Mouse (Mus musculus): ENCODE data around the gene Arpc2. TPM values are rescaled to one million over a fixed set of nuclear protein-coding genes. Genes with fewer than 3 reads are reported as not detected.

Gene Arpc2
- polyA plus RNA-seq, 1 experiment from 2014 or later = 370 TPM

DNA sequence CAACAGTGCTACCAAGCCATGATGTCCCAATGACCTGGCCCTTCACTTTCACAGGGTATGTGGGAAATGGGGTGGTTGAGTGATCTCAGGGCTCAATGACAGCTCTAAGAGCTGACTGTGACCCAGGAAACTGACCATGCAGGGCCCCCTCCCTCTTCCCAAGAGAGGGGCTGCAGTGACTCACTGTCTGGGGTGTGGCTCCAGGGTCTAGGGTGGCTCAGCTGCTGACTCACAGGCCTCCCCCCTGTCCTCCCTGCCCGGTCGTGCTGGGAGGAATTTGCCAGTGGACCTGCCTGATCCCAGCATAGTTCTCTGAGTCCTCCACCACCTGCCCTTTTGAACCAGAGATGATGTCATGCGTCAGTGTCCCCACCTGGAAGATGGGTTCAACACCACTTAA is 61.4 kb downstream of the Arpc2 start:
- H3K27me3 ChIP-seq = no peaks in the 10 kb centered on the region
- 0 out of 2 replicates have a peak, but pooled peaks cover 11% of the 10 kb centered on the region for H3K36me3 ChIP-seq
- peaks cover 22% of the 10 kb centered on the region for H3K4me1 ChIP-seq
- H3K27ac ChIP-seq = peak overlapping the region; percentile 86; the same call in 1 of the 2 replicates
- no peak for ATAC-seq (ENCODE audit: low FRiP score)
- H3K9ac ChIP-seq = no peak overlapping the region
- 80% methylated on average over 3 of the region's 3 CpGs for WGBS
- H3K4me3 ChIP-seq = no peak overlapping the region
- no peak overlapping the region for H3K4me2 ChIP-seq (replicated peaks)
- no peaks in the 10 kb centered on the region for H3K9me3 ChIP-seq (replicated peaks)

DNA sequence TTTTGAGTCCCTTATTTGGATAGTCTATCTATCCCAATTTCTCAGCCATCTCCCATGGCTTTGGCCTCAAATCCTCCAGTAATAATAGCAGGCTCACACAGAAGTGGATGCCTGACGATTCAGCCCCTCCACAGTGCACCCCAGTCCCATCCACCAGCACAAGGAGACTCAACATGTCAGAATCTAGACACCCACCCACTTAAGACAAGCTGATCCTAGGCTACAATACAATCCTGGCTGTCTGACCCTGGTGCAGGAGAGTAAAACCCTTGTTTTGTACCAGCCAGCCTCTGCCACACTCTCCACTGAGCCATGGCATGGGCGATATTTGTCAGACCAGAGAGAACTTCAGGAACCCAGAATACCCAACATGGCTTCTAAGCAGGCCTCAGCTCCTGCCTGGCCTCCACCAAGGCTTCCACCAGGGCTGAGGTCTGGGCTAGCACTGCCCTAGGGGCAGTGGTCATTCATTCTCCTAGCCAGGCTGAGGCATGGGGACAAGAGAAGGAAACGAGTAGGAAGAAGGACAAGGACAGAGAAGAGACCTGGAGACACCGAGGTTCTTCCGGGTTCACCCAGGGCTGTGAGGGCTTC is 62.4 kb downstream of the Arpc2 start:
- Histone ChIP-seq H3K4me2 (replicated peaks) (no peak overlapping the region), H3K9me3 (replicated peaks) (no peaks in the 10 kb centered on the region), H3K9ac (no peak overlapping the region), H3K4me1 (peaks cover 23% of the 10 kb centered on the region), H3K4me3 (no peak overlapping the region), H3K27me3 (peaks cover 5% of the 10 kb centered on the region; the same call in 1 of the 2 replicates), H3K27ac (no peak overlapping the region), H3K36me3 (0 out of 2 replicates have a peak, but pooled peaks cover 6% of the 10 kb centered on the region)
- 82% methylated on average over 5 of the region's 5 CpGs for WGBS
- no peak for ATAC-seq (ENCODE audit: low FRiP score)

DNA sequence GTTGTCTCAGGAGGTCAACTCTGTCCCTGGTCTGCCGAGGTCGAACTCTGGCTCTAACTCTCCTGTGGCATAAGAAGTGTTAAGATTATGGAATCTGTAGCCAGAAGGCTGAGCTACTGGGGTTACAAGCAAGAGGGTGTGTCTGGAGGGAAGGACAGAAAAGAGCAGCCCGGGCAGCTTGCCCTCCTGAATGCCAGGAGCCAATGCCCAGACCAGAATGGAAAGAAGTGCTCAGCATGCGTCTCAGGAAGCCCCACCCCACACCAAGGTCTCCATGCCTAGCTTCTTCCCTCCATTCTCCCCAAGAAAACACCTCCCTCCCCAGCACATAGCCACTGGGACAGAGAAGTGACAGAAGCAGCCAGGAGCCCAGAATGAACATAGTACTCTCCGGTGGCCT is 63.1 kb downstream of the Arpc2 start:
- Histone ChIP-seq H3K27me3 (peaks cover 13% of the 10 kb centered on the region), H3K36me3 (0 out of 2 replicates have a peak, but pooled peaks cover 6% of the 10 kb centered on the region), H3K4me2 (replicated peaks) (no peak overlapping the region), H3K9ac (no peak overlapping the region), H3K9me3 (replicated peaks) (no peaks in the 10 kb centered on the region), H3K4me1 (peaks cover 31% of the 10 kb centered on the region), H3K4me3 (no peak overlapping the region), H3K27ac (no peak overlapping the region)
- 78% methylated on average over 5 of the region's 5 CpGs for whole genome bisulfite sequencing
- no peak for ATAC-seq (ENCODE audit: low FRiP score)

DNA sequence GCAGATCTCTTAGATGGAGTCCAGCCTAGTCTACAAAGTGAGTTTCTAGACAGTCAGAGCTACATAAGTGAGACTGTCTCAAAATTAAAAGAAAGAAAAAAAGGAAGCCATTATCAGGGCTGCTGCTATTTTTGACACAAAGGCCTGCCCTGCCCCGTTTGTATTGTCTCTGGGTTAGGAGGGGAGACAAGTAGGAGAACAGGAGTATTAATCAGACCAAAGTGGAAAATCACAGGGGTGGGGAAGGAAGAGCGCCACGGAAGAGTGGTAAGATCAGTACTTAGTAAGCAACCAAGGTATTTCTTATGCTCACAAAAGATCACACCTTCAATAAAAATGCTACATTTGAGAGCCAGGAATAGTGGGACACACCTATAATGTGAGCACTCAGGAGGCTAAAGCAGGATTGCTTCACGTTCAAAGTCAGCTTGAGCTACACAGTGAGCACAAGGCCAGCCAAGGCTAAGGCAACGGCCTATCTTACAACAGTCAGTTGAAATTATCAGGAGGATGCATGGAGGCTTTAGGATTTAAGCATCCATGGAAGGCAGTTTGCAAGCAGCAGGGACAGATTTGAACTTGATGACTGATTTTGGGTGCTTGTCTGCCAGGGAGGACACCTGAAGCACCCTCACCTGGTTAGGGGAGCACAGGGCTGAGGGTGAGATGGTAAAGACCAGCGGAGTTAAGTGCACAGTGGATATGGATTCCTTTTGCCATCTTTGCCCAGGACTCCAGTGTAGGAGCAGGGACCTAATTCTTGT is 64.6 kb downstream of the Arpc2 start:
- Histone ChIP-seq H3K4me3 (no peak overlapping the region), H3K9me3 (replicated peaks) (no peaks in the 10 kb centered on the region), H3K27me3 (peaks cover 18% of the 10 kb centered on the region), H3K36me3 (0 out of 2 replicates have a peak, but pooled peaks cover 6% of the 10 kb centered on the region), H3K4me1 (peaks cover 28% of the 10 kb centered on the region), H3K27ac (no peak overlapping the region), H3K9ac (no peak overlapping the region), H3K4me2 (replicated peaks) (no peak overlapping the region)
- 83% methylated on average over 6 of the region's 6 CpGs for WGBS
- no peak for ATAC-seq (ENCODE audit: low FRiP score)

DNA sequence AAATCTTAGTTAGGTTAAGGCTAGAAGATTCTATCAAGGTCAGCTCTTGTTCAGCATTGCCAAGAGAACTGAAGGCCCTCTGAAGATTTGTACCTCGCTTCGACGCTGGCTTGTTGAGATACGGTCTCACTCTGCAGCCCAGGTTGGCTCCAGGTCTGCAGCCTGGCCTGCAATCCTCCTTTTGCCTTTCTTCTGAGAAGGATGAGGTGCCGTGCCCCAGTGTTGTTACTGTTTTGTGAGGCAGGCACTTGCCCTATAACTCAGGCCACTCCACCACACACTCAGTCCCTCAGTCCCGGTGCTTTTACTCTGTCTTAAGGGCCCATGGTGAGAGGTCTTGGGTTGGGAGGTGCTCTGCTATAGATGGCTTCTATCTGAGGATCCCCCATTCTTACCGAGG is 66.3 kb downstream of the Arpc2 start:
- Histone ChIP-seq H3K36me3 (0 out of 2 replicates have a peak, but pooled peaks cover 3% of the 10 kb centered on the region), H3K27ac (no peak overlapping the region), H3K9ac (no peak overlapping the region), H3K4me2 (replicated peaks) (no peak overlapping the region), H3K9me3 (replicated peaks) (no peaks in the 10 kb centered on the region), H3K27me3 (peaks cover 18% of the 10 kb centered on the region), H3K4me3 (no peak overlapping the region), H3K4me1 (peaks cover 13% of the 10 kb centered on the region)
- 93% methylated on average over 7 of the region's 7 CpGs for WGBS
- no peak for ATAC-seq (ENCODE audit: low FRiP score)

DNA sequence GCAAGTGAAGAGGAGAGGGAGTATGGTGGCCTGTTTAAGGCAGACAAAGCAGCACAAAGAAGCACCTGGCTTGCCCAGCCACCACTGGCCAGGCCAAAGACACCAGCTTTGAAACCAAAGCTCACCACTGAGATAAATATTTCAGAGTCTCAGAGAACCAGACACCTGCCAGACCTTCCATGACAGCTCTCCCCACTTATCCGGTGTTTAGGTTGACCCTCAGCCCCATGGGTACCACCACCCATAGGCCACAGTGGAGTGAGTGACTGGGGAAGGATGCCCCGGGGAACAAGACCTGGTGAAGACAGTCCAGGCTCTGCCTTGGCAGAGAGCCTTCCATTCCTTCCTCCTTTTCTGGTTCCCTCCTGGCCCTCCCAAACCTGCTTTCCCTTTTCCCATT is 67.0 kb downstream of the Arpc2 start:
- Histone ChIP-seq H3K9me3 (replicated peaks) (no peaks in the 10 kb centered on the region), H3K4me2 (replicated peaks) (no peak overlapping the region), H3K27me3 (peaks cover 18% of the 10 kb centered on the region), H3K36me3 (0 out of 2 replicates have a peak, but pooled peaks cover 3% of the 10 kb centered on the region), H3K4me1 (peaks cover 12% of the 10 kb centered on the region), H3K27ac (no peak overlapping the region), H3K4me3 (no peak overlapping the region), H3K9ac (no peak overlapping the region)
- 74% methylated on average over 2 of the region's 2 CpGs for WGBS
- ATAC-seq (ENCODE audit: low FRiP score) = no peak

DNA sequence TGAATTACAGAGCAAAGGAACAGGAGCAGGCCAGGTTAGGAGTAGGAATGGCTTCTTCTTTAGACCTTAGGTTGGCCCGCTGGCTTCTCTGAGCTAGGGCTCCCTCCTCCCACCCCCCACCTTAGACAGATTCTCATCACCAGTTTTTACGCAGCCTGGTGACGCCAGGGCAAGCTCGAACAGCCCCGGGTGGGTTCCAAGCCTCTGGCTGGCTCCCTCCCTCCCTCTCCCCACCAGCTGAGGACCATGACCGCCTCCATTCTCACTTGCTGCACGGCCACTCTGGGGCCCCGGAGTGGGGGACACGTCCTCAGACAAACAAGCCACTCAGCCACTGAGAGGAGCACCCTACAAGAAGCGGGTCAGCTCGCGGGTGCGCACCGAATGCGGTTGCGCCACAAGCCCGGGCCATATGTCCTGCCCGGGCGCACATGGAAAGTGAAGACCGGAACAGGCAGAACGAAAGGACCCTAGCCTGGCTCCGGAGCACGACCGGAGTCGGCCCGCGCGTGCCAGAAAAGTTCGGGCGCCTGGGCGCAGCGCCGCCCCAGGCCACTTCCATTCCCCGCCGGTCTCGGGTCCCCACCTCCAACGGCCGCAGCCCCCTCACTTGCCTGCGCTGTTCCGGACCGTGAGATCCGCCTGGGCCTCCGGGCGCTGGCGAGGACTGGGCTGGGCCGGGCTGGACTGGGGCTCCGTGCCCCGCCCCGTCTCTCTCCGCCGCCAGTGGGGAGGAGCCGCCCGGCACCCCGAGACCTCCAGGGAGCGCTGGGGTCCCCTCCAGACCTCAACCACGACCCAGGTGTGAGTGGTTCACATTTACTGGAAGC is 67.8 kb downstream of the Arpc2 start:
- WGBS = under 1% methylated on average over 54 of the region's 56 CpGs
- Histone ChIP-seq H3K4me1 (peaks cover 12% of the 10 kb centered on the region), H3K27ac (0 out of 2 replicates have a peak overlapping the region, but pooled peaks have one; percentile 23), H3K9me3 (replicated peaks) (no peaks in the 10 kb centered on the region), H3K36me3 (0 out of 2 replicates have a peak, but pooled peaks cover 3% of the 10 kb centered on the region), H3K4me3 (peak overlapping the region; percentile 48), H3K27me3 (peaks cover 18% of the 10 kb centered on the region), H3K9ac (peak overlapping the region; percentile 65), H3K4me2 (replicated peaks) (peak overlapping the region; percentile 82)
- peak; percentile 62 for ATAC-seq (ENCODE audit: low FRiP score)

DNA sequence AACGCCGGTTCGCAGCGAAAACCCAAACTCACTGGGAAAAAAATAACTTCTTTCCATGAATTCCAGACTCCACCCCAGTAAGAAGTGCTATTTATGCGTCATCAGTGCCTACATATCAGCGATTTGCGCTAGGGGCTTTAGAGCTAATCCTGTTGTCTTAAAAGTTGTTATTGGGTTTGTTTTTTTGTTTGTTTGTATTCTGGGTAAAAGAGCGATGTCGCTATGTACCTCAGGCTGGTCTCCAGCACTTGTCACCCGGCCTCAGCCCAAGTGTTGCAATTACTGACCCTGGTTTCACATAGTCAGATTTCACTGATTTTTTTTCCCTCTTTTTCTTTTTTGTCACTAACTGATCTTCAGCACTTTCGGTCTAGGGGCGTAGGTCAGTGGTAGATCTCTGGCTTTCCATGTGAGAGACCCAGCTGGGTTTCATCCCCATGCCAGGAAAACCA is 68.5 kb downstream of the Arpc2 start:
- peaks cover 12% of the 10 kb centered on the region for H3K4me1 ChIP-seq
- H3K9ac ChIP-seq = peak overlapping the region; percentile 65; the same call in 1 of the 2 replicates
- 0 out of 2 replicates have a peak, but pooled peaks cover 3% of the 10 kb centered on the region for H3K36me3 ChIP-seq
- H3K9me3 ChIP-seq (replicated peaks) = no peaks in the 10 kb centered on the region
- peak overlapping the region; percentile 82 for H3K4me2 ChIP-seq (replicated peaks)
- WGBS = 10% methylated on average over 12 of the region's 12 CpGs
- H3K4me3 ChIP-seq = peak overlapping the region; percentile 48
- peaks cover 18% of the 10 kb centered on the region for H3K27me3 ChIP-seq
- no peak overlapping the region for H3K27ac ChIP-seq
- ATAC-seq (ENCODE audit: low FRiP score) = no peak

DNA sequence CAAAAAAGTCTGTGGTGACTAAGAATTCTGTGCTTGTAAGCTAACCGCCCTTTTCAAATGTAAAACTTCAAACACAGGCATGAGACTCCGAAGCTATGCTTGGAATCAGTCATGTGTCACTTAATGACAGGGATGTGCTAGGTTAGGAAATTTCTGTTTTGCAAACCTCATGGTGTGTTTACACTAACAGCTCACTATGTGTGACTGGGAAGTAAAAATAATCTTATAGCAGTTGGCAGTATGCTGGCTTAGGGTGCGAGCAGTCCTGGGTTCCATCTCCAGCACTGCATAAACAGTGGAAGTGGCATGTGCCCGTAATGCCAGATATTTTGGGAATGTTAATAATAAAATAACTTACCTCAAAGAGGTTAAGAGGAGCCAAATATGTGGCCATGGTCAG is 69.1 kb downstream of the Arpc2 start:
- Histone ChIP-seq H3K9ac (no peak overlapping the region), H3K9me3 (replicated peaks) (no peaks in the 10 kb centered on the region), H3K36me3 (0 out of 2 replicates have a peak, but pooled peaks cover 3% of the 10 kb centered on the region), H3K4me2 (replicated peaks) (no peak overlapping the region), H3K27me3 (peaks cover 18% of the 10 kb centered on the region), H3K4me1 (peaks cover 12% of the 10 kb centered on the region), H3K27ac (no peak overlapping the region), H3K4me3 (no peak overlapping the region)
- WGBS = 73% methylated on average over 4 of the region's 4 CpGs
- ATAC-seq (ENCODE audit: low FRiP score) = no peak

DNA sequence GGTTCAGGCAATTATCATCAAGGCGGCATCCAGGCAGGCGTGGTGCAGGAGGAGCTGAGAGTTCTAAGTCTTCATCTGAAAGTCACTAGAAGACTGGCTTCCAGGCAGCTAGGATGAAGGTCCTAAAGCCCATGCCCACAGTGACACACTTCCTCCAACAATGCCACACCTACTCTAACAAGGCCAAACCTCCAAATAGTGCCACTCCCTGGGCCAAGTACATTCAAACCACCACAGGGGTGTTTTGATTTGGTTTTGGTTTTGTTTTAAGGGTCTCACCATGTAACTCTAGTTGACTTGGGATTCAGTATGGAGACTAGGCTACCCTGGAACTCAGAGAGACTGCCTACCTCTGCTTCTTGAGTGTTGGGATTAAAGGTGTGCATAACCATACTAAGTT is 69.6 kb downstream of the Arpc2 start, which contains the start of gene Tmbim1:
Tmbim1 (minus strand) TSS at position 101 of the 400 bp plus-strand sequence.
- Histone ChIP-seq H3K9ac (no peak within 1 kb of the TSS), H3K27me3 (peaks cover 18% of the 10 kb centered on the region), H3K27ac (no peak within 1 kb of the TSS), H3K4me2 (replicated peaks) (peak within 1 kb of the TSS; percentile 82), H3K9me3 (replicated peaks) (no peaks in the 10 kb centered on the region), H3K36me3 (0 out of 2 replicates have a peak, but pooled peaks cover 3% of the 10 kb centered on the region), H3K4me1 (peaks cover 12% of the 10 kb centered on the region), H3K4me3 (peak within 1 kb of the TSS; percentile 48)
- no peak for ATAC-seq (ENCODE audit: low FRiP score)
- 85% methylated on average over 2 of the region's 2 CpGs for WGBS

DNA sequence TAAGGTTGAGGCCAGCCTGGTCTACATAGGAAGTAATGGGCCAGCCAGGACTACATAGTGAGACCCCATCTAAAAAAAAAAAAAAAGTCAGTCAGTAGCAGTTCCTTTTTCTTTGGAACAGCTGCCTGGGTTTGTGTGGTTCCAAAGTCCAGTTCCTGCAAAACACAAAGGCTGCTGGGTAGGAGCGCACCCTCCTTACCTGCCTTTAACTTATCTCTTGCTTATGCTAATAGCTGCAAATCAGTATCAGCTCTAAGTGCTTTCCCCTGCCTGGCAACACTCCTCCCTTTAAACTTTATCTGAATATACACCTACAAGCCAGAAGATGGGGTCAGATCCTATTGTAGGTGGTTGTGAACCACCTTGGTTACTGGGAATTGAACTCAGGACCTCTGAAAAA is 71.3 kb downstream of the Arpc2 start:
- H3K4me3 ChIP-seq = no peak overlapping the region
- peaks cover 18% of the 10 kb centered on the region for H3K27me3 ChIP-seq
- ATAC-seq (ENCODE audit: low FRiP score) = no peak
- 82% methylated on average over 1 of the region's 1 CpGs for WGBS
- no peaks in the 10 kb centered on the region for H3K9me3 ChIP-seq (replicated peaks)
- no peak overlapping the region for H3K27ac ChIP-seq
- no peak overlapping the region for H3K9ac ChIP-seq
- no peak overlapping the region for H3K4me2 ChIP-seq (replicated peaks)
- H3K4me1 ChIP-seq = peaks cover 12% of the 10 kb centered on the region
- 0 out of 2 replicates have a peak, but pooled peaks cover 3% of the 10 kb centered on the region for H3K36me3 ChIP-seq

Data from hindbrain, embryonic 12.5 days (tissue).